Mouse (Mus musculus): ENCODE results near the gene Tcf7l2.
A peak's percentile ranks its signal among the peaks of the same experiment; 100 is the strongest.

DNA sequence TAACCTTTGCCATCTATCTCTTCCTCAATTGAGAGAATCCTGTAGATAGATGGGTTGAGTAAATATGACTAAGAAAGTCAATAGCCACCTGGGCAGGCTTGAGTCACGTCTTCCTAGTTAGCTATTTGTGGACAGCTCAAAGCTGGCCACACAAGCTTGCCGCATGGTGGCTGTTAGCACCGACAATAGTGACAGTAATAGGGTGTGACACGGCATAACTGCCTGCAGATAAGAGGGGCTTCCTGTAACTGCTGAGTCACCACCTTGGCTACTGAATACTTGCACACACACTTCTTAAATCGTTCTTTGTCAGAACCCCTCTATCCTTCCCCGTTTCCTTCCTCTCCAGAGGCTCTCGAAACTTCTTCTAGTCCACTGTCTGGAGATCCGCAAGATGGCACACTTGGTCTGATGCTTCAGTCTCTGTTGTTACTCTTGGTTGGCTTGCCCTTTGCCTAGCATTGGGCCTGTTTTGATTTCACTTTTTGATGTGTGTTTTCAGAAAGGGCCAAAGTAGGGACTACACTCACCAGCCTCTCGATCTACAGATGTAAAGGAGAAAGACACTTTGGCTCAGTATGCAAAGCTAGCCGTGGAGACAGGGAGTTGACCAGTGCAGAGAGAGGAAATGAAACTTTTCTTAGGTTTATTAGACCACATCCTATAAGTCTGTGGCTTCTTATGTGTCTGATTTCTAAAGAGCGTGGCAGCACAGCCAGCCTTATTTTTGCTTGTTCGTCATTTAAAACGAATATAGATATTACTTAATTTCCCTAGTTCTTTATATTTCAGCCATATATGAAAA, 124.4 kb downstream of the Tcf7l2 start:
- TF ChIP-seq CTCF (IDR thresholded peaks at IDR 0.05; ENCODE audit: low read depth) (peak; percentile 59), EP300 (IDR thresholded peaks at IDR 0.05; ENCODE audit: low read depth) (peak; percentile 80)

All from liver, embryonic 14.5 days (tissue).